Mouse (Mus musculus): Measurements from ENCODE around the gene Erc2. TPM values are rescaled to one million over a fixed set of nuclear protein-coding genes. Genes with fewer than 3 reads are reported as not detected.

Gene Erc2
- polyA plus RNA-seq, 1 experiment from 2014 or later, result 2.5 TPM

DNA sequence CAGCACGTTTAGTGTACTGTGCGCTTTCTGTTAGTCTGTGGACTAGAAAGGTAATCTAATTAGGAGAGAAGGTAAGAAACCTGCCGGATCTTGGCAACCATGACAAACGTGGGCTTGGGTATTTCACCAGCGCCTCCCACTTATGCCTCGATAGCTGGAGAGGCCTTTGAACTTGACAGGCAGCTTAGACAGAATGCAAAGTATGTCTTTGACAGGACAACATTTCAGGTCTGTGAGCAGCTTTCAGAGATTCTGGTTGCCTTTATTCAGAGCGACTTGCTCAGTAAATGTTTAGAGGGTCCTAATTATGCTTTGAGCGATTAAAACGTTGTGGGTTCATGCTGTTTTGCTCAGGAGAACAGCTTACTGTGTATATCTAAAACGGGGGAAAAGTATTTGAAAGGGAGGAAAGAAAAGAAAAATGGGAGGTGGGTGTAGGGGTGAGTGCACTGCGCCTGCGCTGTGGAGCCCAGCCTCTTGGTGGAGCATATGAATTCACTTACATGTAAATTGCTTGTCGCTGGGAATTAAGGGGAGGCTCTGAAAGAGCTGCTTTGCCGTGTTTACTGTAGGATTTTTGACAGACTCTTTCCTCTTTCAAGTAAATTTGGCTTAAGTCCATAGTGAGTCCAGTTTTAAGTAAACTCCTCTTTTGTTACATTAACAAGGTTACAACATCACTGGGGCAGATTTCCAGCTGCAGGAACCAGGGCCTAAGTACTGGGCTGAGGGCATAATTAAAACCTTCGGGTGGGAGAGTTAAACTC lies 542.6 kb downstream of the Erc2 start:
- in situ Hi-C loops (cut with MboI; ENCODE audit: low pct_unique_long_range_greater_than_20kb), result no loop called here
- TF ChIP-seq CTCF (IDR thresholded peaks at IDR 0.05), result no peak
- ATAC-seq, result no peak
- ChIA-PET POLR2A (no interaction called here), CTCF (no interaction called here)
- H3K27me3 ChIP-seq, result no peaks in the 10 kb centered on the region
- DNase-seq (ENCODE audit: low read depth, low spot score), result no peak

DNA sequence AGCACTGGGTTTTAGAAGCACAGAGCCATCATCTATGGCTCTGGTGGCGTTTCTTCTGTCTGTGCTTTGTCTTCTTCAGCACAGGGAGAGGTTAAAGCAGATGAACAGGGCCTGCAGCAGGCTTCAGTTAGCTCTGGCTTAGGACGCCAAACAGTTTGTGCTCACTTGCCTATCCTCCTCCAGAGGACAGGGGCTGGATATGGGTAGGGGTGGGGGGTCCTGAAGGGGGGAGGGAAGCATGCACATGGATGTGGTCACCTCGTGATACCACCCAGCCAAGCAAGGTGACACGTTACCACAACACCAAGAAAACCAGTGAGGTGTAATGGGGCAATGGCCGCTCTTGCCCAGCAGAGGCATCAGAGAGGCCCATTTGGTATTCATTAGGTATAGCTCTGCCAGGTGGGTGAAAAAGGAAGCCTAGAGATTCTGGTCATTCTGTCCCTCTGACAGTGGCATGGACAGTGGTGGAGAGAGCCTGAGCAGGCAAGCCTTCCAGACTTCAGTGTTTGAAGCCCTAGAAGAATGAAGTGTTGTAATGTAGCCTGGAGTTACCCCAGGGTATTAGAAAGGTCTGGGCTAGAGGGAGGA lies 543.5 kb downstream of the Erc2 start:
- in situ Hi-C loops (cut with MboI; ENCODE audit: low pct_unique_long_range_greater_than_20kb), result no loop called here
- DNase-seq (ENCODE audit: low read depth, low spot score) (no peak), ATAC-seq (no peak)
- POLR2A ChIA-PET, result no interaction called here
- H3K27me3 ChIP-seq, result no peaks in the 10 kb centered on the region
- CTCF ChIA-PET, result no interaction called here
- no peak for TF ChIP-seq CTCF (IDR thresholded peaks at IDR 0.05)

DNA sequence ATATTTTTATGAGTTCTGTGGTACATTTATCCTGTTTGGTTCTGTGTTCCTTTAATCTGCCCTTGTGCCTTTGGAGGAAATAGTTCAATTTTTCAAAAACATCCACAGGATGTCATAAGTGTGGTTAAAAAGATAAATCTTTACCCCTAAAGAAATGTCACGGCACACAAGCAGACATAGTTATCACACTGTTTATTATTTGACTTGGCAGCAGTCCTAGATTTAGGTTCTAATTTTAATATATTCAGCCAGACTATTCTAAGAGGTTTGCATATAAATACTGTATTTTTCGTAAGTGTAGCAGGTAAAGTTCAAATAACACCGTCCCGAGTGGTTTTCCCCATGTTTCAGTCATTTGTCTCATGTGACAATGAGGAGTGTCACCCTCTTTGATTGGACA lies 548.5 kb downstream of the Erc2 start:
- no peak for TF ChIP-seq CTCF (IDR thresholded peaks at IDR 0.05)
- in situ Hi-C loops (cut with MboI; ENCODE audit: low pct_unique_long_range_greater_than_20kb), result no loop called here
- ATAC-seq (no peak), DNase-seq (ENCODE audit: low read depth, low spot score) (no peak)
- POLR2A ChIA-PET, result no interaction called here
- no peaks in the 10 kb centered on the region for H3K27me3 ChIP-seq
- CTCF ChIA-PET, result interaction anchor here (2.0 kb wide), 1 partner anchor 27 kb away, joined by 5 read pairs; no protein-coding TSS in a partner anchor

DNA sequence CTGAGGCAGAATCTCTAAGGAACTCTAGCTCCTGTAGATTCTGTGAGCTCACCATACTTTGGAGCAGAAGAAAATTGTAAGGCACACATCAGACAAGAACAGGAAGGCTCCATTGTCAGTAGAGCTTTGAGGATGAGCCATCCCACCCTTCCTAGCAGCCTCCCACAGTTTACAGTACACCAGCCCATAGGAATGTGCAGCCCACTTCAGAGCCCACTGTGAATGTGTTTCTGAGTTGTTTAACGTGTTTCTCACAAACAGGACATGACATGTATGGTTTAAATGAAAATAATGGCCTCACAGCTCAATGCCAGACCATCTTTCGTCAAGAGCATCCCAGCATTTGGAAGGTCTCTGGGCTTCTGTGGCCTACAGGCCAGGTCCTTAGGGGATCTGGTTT lies 549.1 kb downstream of the Erc2 start:
- TF ChIP-seq CTCF (IDR thresholded peaks at IDR 0.05), result no peak
- DNase-seq (ENCODE audit: low read depth, low spot score) (no peak), ATAC-seq (no peak)
- H3K27me3 ChIP-seq, result no peaks in the 10 kb centered on the region
- ChIA-PET POLR2A (no interaction called here), CTCF (interaction anchor here (1.2 to 2.0 kb wide), 3 partner anchors 10 to 28 kb away, joined by 3 to 5 read pairs (median 3); no protein-coding TSS in a partner anchor)
- in situ Hi-C loops (cut with MboI; ENCODE audit: low pct_unique_long_range_greater_than_20kb), result no loop called here

DNA sequence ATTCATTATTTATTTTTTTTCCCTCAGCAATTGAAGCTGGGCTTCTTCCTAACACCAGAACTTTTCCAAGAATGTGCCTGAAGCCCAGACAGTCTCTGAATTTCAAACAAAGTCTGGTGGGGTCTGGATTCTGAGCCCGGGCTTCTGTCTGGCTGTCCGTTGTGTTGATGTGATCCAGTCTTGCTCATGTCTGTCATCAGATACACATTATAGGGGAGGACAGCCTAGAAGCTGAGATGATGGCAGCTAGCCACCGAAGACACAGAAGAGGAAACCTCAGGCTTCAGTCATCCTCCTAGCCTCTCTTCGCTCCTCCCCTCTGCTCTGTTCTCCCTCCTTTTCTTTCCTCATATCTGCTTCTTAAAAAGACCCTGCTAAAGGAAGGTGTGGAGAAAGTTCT lies 551.5 kb downstream of the Erc2 start:
- ChIA-PET POLR2A (no interaction called here), CTCF (no interaction called here)
- ATAC-seq, result no peak
- H3K27me3 ChIP-seq, result no peaks in the 10 kb centered on the region
- in situ Hi-C loops (cut with MboI; ENCODE audit: low pct_unique_long_range_greater_than_20kb), result no loop called here
- no peak for DNase-seq (ENCODE audit: low read depth, low spot score)
- TF ChIP-seq CTCF (IDR thresholded peaks at IDR 0.05), result no peak

DNA sequence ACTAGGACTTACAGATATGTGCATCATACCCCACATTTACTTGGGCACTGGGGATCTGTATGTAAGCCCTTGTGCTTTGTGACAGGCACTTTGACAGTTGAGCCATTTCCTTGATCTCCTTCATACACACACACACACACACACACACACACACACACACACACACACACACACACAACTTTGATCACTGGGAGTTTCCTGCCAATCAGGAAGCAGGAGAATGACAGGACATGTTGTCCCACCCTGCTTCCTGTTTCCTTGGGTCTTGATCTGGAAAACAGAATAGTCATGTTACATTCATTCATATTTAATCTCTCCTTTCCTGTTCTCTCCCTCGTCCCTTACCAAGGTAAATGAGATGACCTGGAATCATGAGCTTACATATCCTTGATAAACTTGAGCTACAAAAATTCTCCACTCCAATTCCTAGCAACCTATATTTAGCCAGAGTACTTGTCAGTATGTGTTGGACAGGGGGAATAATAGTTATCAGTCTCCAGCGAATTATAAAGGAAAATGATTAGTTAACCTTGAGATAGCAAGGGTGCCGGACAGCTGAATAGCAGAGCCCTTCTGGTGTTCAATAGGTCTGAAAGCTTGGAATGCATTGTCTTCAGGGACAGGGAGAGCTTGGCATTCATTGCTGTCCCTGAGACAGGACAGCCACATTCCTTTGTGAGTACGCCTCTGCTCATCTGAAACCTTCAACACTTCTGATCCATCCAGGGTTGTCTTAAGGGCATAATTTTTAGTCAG lies 559.0 kb downstream of the Erc2 start:
- in situ Hi-C loops (cut with MboI; ENCODE audit: low pct_unique_long_range_greater_than_20kb), result no loop called here
- no peak for DNase-seq (ENCODE audit: low read depth, low spot score)
- no peak for TF ChIP-seq CTCF (IDR thresholded peaks at IDR 0.05)
- ChIA-PET CTCF (interaction anchor here (0.6 to 1.1 kb wide), 2 partner anchors 9 to 20 kb away, joined by 3 read pairs; no protein-coding TSS in a partner anchor), POLR2A (no interaction called here)
- no peaks in the 10 kb centered on the region for H3K27me3 ChIP-seq
- ATAC-seq, result no peak

DNA sequence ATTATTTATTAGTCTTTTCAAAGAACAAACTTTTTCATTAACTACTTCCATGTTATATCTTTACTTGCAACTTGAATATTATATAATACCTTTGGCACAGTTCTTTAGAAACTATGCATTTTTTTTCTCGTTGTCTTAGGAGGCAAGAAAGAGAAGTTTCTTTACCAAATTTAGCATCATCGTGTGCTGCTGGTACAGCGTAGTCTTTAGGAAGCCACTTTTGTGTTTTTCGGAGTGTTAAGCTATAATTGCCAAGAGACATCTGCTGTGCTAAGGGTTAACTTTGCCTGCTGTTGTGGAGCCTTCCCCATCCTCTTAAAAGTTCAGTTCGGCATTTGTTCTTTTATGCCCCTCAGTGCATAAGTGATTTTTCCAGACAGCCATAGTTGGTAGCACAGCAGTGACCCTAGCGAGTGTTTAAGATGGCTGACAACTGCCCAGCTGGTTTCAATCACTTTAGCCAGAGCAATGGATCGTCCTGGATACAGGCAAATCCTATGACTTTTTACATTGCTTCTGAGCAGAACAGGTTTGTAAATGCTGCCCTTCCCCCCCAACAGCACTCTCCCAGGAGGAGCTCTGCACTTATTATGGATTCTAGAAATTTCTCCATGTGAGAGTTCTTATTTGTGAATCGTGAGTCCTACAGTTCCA lies 570.6 kb downstream of the Erc2 start:
- in situ Hi-C loops (cut with MboI; ENCODE audit: low pct_unique_long_range_greater_than_20kb), result no loop called here
- no peak for ATAC-seq
- no peak for DNase-seq (ENCODE audit: low read depth, low spot score)
- ChIA-PET POLR2A (no interaction called here), CTCF (no interaction called here)
- TF ChIP-seq CTCF (IDR thresholded peaks at IDR 0.05), result no peak
- no peaks in the 10 kb centered on the region for H3K27me3 ChIP-seq

DNA sequence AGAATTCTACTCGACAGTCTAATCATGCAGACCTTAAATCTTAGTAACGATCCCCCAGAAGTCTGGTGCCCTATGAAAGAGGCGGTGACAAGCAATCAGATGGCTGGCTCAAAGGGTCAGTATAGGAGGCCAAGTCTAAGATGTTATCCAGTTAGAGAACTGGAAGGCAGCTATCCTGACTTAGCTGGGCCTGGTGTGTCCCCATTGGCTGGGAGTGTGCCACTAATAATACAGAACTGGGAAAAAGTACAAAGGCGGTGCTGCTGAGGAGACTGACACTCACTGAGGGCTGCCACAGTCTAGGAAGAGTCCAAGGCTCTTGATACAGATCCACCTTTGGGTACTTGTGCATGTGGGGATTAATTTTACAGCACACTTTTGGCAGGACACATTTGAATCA lies 581.6 kb downstream of the Erc2 start:
- CTCF ChIA-PET, result no interaction called here
- POLR2A ChIA-PET, result no interaction called here
- ATAC-seq (no peak), DNase-seq (ENCODE audit: low read depth, low spot score) (no peak)
- in situ Hi-C loops (cut with MboI; ENCODE audit: low pct_unique_long_range_greater_than_20kb), result no loop called here
- no peaks in the 10 kb centered on the region for H3K27me3 ChIP-seq
- no peak for TF ChIP-seq CTCF (IDR thresholded peaks at IDR 0.05)

DNA sequence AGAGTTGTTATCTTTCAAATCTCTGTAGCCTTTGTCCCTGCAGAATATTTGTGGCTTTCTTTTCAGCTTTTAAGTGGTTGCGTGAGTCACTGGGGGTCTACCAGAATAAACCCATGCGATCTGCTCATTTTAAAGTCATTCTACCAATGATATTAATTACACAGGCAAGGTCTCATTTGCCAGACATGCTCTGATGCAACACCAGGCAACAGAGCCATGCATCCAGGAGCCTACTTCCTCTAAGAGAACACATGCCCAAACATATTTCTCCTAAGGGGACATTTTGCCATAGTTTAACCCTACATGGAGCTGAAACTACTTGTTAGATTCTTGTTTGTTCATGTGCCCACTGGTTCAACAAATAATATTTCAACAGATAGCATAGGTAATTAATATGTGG lies 584.1 kb downstream of the Erc2 start:
- in situ Hi-C loops (cut with MboI; ENCODE audit: low pct_unique_long_range_greater_than_20kb), result no loop called here
- ChIA-PET POLR2A (no interaction called here), CTCF (no interaction called here)
- no peak for DNase-seq (ENCODE audit: low read depth, low spot score)
- H3K27me3 ChIP-seq, result no peaks in the 10 kb centered on the region
- no peak for TF ChIP-seq CTCF (IDR thresholded peaks at IDR 0.05)
- ATAC-seq, result no peak

DNA sequence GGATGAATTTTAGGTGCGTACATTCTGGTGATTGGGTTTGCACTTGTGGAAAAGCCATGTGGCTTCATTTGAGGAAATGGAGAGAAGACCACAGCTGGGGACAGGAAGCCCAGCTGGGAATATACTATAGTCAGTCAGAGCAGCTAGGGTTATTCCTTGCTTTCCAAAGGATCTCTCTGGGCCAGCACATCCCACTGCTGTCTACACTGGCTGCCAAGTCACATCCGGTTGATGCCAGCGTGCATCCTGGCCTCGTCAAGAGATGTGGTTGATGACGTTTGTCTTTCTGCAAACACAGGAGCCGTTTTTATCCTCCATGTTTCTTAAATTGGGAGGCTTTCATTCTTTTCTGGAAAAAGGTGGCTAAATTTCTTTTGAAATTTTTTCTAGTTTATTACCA lies 603.3 kb downstream of the Erc2 start:
- no peak for TF ChIP-seq CTCF (IDR thresholded peaks at IDR 0.05)
- ChIA-PET CTCF (no interaction called here), POLR2A (no interaction called here)
- DNase-seq (ENCODE audit: low read depth, low spot score), result no peak
- no peak for ATAC-seq
- in situ Hi-C loops (cut with MboI; ENCODE audit: low pct_unique_long_range_greater_than_20kb), result no loop called here
- H3K27me3 ChIP-seq, result no peaks in the 10 kb centered on the region

DNA sequence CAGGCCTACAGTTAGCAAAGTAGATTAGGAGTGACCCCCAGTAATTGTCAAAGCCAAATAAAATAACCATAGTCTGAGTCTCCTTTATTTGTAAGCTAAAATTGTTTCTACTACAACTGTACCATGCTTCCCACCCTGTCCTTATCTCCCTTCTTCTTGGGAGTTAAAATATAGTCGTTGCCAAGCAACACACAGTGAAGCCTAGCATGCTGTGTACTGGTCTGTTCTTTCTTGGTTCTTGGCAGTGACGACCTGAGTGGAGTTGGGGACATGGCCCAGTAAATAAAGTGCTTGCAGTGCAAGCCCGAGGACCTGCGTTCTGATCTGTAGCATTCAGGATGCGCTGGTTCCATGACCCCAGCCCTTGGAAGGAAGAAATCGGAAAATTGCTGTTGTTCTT lies 608.3 kb downstream of the Erc2 start:
- TF ChIP-seq CTCF (IDR thresholded peaks at IDR 0.05), result no peak
- CTCF ChIA-PET, result no interaction called here
- POLR2A ChIA-PET, result no interaction called here
- in situ Hi-C loops (cut with MboI; ENCODE audit: low pct_unique_long_range_greater_than_20kb), result no loop called here
- no peaks in the 10 kb centered on the region for H3K27me3 ChIP-seq
- ATAC-seq (no peak), DNase-seq (ENCODE audit: low read depth, low spot score) (no peak)
